Mouse (Mus musculus) cortical plate, adult 2 months (tissue): ENCODE results near the gene Tmem63b.

Experiments used
- CTCF ChIP-seq: fragments of 200-500 bp; IDR thresholded peaks from 2 replicates; pipeline ENCODE4 v1.5.1; 2011; ENCODE audit warnings: mild to moderate bottlenecking, control low read depth, low read length; ENCODE audit not compliant: insufficient read depth; ENCODE audit errors: extremely low read depth
- POLR2A ChIP-seq: fragments of 200-500 bp; IDR thresholded peaks from 2 replicates; pipeline ENCODE4 v1.6.1; 2011; ENCODE audit warnings: mild to moderate bottlenecking, low read length, control low read depth; ENCODE audit not compliant: insufficient read depth; ENCODE audit errors: extremely low read depth

GRCm38 (mm10) chr17:45702254-45702653 lies 15.5 kb upstream of the Tmem63b start:
- no peak for TF ChIP-seq CTCF
- TF ChIP-seq POLR2A: no peak
